Mouse (Mus musculus): ENCODE measurements around the gene Cyp1a2. TPM values are rescaled to one million over a fixed set of nuclear protein-coding genes. Genes with fewer than 3 reads are reported as not detected.
"Not testable (repeated sequence)": the region's sequence is repeated elsewhere in the genome, so short reads cannot be mapped to it uniquely, and the experiment has no call there.

The Cyp1a2 gene
- polyA plus RNA-seq, 1 experiment: not detected

DNA sequence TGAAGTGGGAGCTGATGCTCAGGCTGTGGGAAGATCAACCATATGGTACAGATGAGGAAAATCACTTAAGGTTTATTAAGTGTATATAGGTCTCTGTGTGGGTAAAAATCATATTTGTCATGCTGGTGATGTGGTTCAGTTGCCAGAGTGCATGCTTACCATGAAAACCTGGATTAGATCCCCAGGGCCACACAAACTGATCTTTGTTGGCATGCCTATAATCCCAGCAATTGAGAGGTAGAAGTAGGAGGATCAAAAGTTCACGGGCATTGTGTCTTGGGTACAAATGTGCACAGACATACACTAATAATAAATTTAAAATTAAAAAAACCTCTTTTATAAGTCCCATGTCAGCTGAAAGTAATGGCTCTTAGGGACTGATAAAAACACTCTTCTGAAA is 38.9 kb upstream of the Cyp1a2 start:
- TF ChIP-seq USF1 (IDR thresholded peaks at IDR 0.05; ENCODE audit: low read depth) (no peak), POLR2A (IDR thresholded peaks at IDR 0.05; ENCODE audit: insufficient read length, low read depth) (no peak)
- no peak overlapping the region for H3ac ChIP-seq (ENCODE audit: control insufficient read depth, insufficient read length)
- peaks cover 25% of the 10 kb centered on the region for H3K79me2 ChIP-seq (ENCODE audit: control insufficient read depth, insufficient read depth)
- no peaks in the 10 kb centered on the region for H3K27me3 ChIP-seq (ENCODE audit: control insufficient read depth, insufficient read depth, insufficient read length)
- no peak overlapping the region for H3K4me2 ChIP-seq (ENCODE audit: low read depth)
- H3K36me3 ChIP-seq (ENCODE audit: control insufficient read depth, insufficient read depth): peaks cover 24% of the 10 kb centered on the region
- H3K4me3 ChIP-seq: no peak overlapping the region

DNA sequence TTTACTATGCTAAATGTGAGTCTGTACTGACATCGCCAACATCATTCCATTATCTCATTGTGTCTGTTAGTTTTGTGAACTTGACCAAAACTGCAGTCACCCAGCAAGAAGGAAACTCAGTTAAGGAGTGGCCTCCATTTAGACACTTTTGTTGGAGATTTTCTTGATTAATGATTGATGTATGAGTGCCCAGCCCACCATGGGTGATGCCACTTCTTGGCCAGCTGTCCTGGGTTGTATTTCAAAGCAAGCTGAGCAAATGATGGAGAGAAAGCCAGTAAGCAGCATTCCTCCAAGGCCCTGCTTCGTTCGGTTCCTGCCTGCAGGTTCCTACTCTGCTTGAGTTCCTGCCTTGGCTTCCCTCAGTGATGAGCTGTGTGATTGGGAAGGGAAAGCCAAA is 37.2 kb upstream of the Cyp1a2 start:
- Histone ChIP-seq H3ac (ENCODE audit: control insufficient read depth, insufficient read length) (no peak overlapping the region), H3K36me3 (ENCODE audit: control insufficient read depth, insufficient read depth) (peaks cover 34% of the 10 kb centered on the region), H3K4me2 (ENCODE audit: low read depth) (no peak overlapping the region), H3K79me2 (ENCODE audit: control insufficient read depth, insufficient read depth) (peaks cover 25% of the 10 kb centered on the region), H3K4me3 (no peak overlapping the region), H3K27me3 (ENCODE audit: control insufficient read depth, insufficient read depth, insufficient read length) (no peaks in the 10 kb centered on the region)
- TF ChIP-seq POLR2AphosphoS2 (IDR thresholded peaks at IDR 0.05; ENCODE audit: insufficient read length, low read depth): no peak
- no peak for TF ChIP-seq USF1 (IDR thresholded peaks at IDR 0.05; ENCODE audit: low read depth)
- TF ChIP-seq TCF12 (IDR thresholded peaks at IDR 0.05; ENCODE audit: insufficient read depth, poor library complexity, severe bottlenecking): no peak
- TF ChIP-seq MYOD1 (IDR thresholded peaks at IDR 0.05; ENCODE audit: control insufficient read depth in 1 of 3, insufficient read length in 2 of 3, low read depth in 2 of 3): no peak
- TF ChIP-seq CEBPB (IDR thresholded peaks at IDR 0.05; ENCODE audit: insufficient read depth, poor library complexity, severe bottlenecking): no peak
- no peak for TF ChIP-seq SRF (IDR thresholded peaks at IDR 0.05; ENCODE audit: control insufficient read depth, insufficient read length, low read depth)
- TF ChIP-seq POLR2A (IDR thresholded peaks at IDR 0.05; ENCODE audit: insufficient read length, low read depth): no peak
- TF ChIP-seq REST (IDR thresholded peaks at IDR 0.05; ENCODE audit: insufficient read depth, insufficient read length): no peak
- TF ChIP-seq MYOG (IDR thresholded peaks at IDR 0.05; ENCODE audit: control insufficient read depth in 1 of 3, insufficient read depth in 1 of 3, insufficient read length in 2 of 3, low read depth in 2 of 3): no peak
- no peak for TF ChIP-seq E2F4 (IDR thresholded peaks at IDR 0.05; ENCODE audit: insufficient read depth)

DNA sequence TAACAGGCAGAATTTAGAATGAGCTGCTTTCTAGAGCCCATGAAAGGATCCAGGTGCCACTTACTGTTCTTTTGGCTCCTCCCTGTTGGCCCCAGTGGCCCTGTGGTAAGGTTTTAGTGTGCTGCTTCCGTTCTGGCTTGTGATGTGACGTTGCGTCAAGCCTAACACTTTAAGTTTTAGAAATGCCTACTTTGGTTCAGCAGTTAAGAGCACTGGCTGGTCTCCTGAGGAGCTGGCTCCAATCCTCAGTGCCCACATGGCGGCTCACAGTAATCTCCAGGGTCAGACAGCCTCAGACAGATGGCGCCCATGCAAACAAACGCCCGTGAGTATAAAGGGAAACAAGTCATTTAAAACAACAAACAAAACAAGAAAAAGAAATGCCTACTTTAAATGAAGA is 34.9 kb upstream of the Cyp1a2 start:
- no peaks in the 10 kb centered on the region for H3K27me3 ChIP-seq (ENCODE audit: control insufficient read depth, insufficient read depth, insufficient read length)
- TF ChIP-seq MAX (IDR thresholded peaks at IDR 0.05; ENCODE audit: low read depth) (no peak), POLR2AphosphoS2 (IDR thresholded peaks at IDR 0.05; ENCODE audit: insufficient read length, low read depth) (no peak), TCF12 (IDR thresholded peaks at IDR 0.05; ENCODE audit: insufficient read depth, poor library complexity, severe bottlenecking) (no peak)

DNA sequence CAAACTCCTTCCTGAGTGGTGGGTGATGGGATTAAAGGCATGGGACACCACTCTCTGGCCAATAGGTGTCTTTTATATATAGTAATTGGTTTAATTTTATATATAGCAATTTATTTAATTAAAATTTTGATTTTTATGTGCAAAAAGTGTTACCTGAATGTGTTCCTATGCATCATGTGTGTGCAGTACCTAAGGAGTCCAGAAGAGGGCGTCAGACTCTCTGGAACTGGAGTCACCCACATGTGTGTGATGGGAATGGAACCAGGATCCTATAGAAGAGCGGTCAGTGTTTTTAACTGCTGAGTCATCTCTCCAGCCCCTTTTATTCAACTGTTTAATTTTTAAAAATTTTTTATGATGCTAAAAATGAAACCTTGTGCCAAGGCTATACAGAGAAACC is 28.7 kb upstream of the Cyp1a2 start:
- H3K79me2 ChIP-seq (ENCODE audit: control insufficient read depth, insufficient read depth): peaks cover 50% of the 10 kb centered on the region
- TF ChIP-seq E2F4 (IDR thresholded peaks at IDR 0.05; ENCODE audit: insufficient read depth): no peak
- TF ChIP-seq USF1 (IDR thresholded peaks at IDR 0.05; ENCODE audit: low read depth): no peak
- TF ChIP-seq MAX (IDR thresholded peaks at IDR 0.05; ENCODE audit: low read depth): no peak
- no peak for TF ChIP-seq MYOD1 (IDR thresholded peaks at IDR 0.05; ENCODE audit: control insufficient read depth in 1 of 3, insufficient read length in 2 of 3, low read depth in 2 of 3)
- no peak for TF ChIP-seq REST (IDR thresholded peaks at IDR 0.05; ENCODE audit: insufficient read depth, insufficient read length)
- no peak for TF ChIP-seq POLR2A (IDR thresholded peaks at IDR 0.05; ENCODE audit: insufficient read length, low read depth)
- no peak for TF ChIP-seq MYOG (IDR thresholded peaks at IDR 0.05; ENCODE audit: control insufficient read depth in 1 of 3, insufficient read depth in 1 of 3, insufficient read length in 2 of 3, low read depth in 2 of 3)
- TF ChIP-seq TCF12 (IDR thresholded peaks at IDR 0.05; ENCODE audit: insufficient read depth, poor library complexity, severe bottlenecking): no peak
- TF ChIP-seq CEBPB (IDR thresholded peaks at IDR 0.05; ENCODE audit: insufficient read depth, poor library complexity, severe bottlenecking): no peak
- TF ChIP-seq SRF (IDR thresholded peaks at IDR 0.05; ENCODE audit: control insufficient read depth, insufficient read length, low read depth): no peak
- no peak for TF ChIP-seq POLR2AphosphoS2 (IDR thresholded peaks at IDR 0.05; ENCODE audit: insufficient read length, low read depth)
- TF ChIP-seq TCF3 (IDR thresholded peaks at IDR 0.05; ENCODE audit: insufficient read length, low read depth): no peak
- no peak overlapping the region for H3K4me3 ChIP-seq
- H3K27me3 ChIP-seq (ENCODE audit: control insufficient read depth, insufficient read depth, insufficient read length): no peaks in the 10 kb centered on the region
- H3ac ChIP-seq (ENCODE audit: control insufficient read depth, insufficient read length): no peak overlapping the region
- H3K36me3 ChIP-seq (ENCODE audit: control insufficient read depth, insufficient read depth): peaks cover 33% of the 10 kb centered on the region
- no peak overlapping the region for H3K4me2 ChIP-seq (ENCODE audit: low read depth)

More for the DNA sequence above, 34.9 kb upstream of the Cyp1a2 start:
- Histone ChIP-seq H3ac (ENCODE audit: control insufficient read depth, insufficient read length) (no peak overlapping the region), H3K4me2 (ENCODE audit: low read depth) (no peak overlapping the region), H3K4me3 (no peak overlapping the region), H3K36me3 (ENCODE audit: control insufficient read depth, insufficient read depth) (peaks cover 48% of the 10 kb centered on the region), H3K79me2 (ENCODE audit: control insufficient read depth, insufficient read depth) (peaks cover 16% of the 10 kb centered on the region)

DNA sequence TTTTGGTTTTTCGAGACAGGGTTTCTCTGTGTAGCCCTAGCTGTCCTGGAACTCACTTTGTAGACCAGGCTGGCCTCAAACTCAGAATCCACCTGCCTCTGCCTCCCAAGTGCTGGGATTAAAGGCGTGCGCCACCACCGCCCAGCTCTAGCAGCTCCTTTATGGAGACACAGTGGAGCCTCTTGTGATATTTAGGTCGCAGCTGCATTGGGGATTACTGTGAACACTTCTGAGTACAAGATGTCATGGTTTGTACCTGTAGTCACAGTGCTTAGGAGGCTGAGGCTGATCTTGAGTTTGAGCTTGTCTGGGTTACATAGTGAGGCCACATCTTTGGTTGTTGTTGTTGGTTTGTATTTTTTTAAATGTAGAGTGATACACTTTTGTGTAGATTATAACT is 26.7 kb upstream of the Cyp1a2 start:
- not testable (repeated sequence) for H3K4me2 ChIP-seq (ENCODE audit: low read depth); H3K27me3 ChIP-seq (ENCODE audit: control insufficient read depth, insufficient read depth, insufficient read length); H3ac ChIP-seq (ENCODE audit: control insufficient read depth, insufficient read length); H3K4me3 ChIP-seq
- Histone ChIP-seq H3K36me3 (ENCODE audit: control insufficient read depth, insufficient read depth) (peaks cover 14% of the 10 kb centered on the region), H3K79me2 (ENCODE audit: control insufficient read depth, insufficient read depth) (peaks cover 50% of the 10 kb centered on the region)

DNA sequence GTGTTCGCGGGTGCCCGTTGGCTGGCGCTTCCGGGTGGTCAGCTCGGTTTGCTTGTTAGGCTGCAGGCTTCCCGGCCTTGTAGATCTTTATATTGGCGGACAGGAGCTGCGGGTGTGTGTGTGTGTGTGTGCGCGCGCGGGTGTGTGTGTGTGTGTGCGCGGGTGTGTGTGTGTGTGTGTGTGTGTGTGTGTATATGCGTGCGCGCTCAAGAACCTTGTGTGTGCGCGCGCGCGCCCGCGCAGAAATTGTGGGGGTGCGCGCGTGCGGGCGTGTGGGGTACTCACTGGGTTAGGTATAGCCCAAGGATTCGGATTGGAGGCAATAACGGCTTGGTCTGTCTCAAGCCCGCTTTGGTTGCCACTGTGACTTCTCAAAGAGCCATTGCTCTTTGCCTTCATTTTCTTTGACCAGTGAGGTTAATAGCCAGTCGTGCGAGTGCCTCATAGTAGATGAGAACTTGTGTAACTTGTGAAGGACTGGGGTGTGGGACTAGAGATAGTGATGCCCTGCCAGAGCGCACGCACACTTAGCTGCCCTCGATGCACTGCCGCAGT is 25.3 kb upstream of the Cyp1a2 start:
- H3K27me3 ChIP-seq (ENCODE audit: control insufficient read depth, insufficient read depth, insufficient read length): no peaks in the 10 kb centered on the region
- H3ac ChIP-seq (ENCODE audit: control insufficient read depth, insufficient read length): peak overlapping the region; percentile 54
- peak overlapping the region; percentile 57 for H3K4me3 ChIP-seq
- peaks cover 6% of the 10 kb centered on the region for H3K36me3 ChIP-seq (ENCODE audit: control insufficient read depth, insufficient read depth)
- TF ChIP-seq TCF12 (IDR thresholded peaks at IDR 0.05; ENCODE audit: insufficient read depth, poor library complexity, severe bottlenecking) (no peak), E2F4 (IDR thresholded peaks at IDR 0.05; ENCODE audit: insufficient read depth) (no peak), TCF3 (IDR thresholded peaks at IDR 0.05; ENCODE audit: insufficient read length, low read depth) (no peak)
- H3K4me2 ChIP-seq (ENCODE audit: low read depth): peak overlapping the region; percentile 82
- H3K79me2 ChIP-seq (ENCODE audit: control insufficient read depth, insufficient read depth): peaks cover 50% of the 10 kb centered on the region
